Mouse (Mus musculus): ENCODE results near the gene D11Wsu47e. TPM values are rescaled to one million over a fixed set of nuclear protein-coding genes. Genes with fewer than 3 reads are reported as not detected.

Gene D11Wsu47e
- polyA plus RNA-seq, 1 experiment from 2014 or later, result 29.7 TPM

GRCm38 (mm10) chr11:113673614-113674013 lies 10.6 kb upstream of the D11Wsu47e start:
- H3K36me3 ChIP-seq (ENCODE audit: control insufficient read depth, insufficient read depth, low read length), result peaks cover 48% of the 10 kb centered on the region
- ATAC-seq (ENCODE audit: low FRiP score, low TSS enrichment), result no peak

GRCm38 (mm10) chr11:113674595-113674994 lies 9.6 kb upstream of the D11Wsu47e start:
- WGBS, result 92% methylated on average over 5 of the region's 5 CpGs
- H3K27ac ChIP-seq (ENCODE audit: low read depth, low read length), result no peak overlapping the region
- H3K4me2 ChIP-seq (replicated peaks; ENCODE audit: low read depth, low read length), result no peak overlapping the region
- H3K36me3 ChIP-seq (ENCODE audit: control insufficient read depth, insufficient read depth, low read length), result peaks cover 41% of the 10 kb centered on the region
- no peak for ATAC-seq (ENCODE audit: low FRiP score, low TSS enrichment)
- H3K27me3 ChIP-seq (ENCODE audit: control insufficient read depth, insufficient read depth, low read length), result no peaks in the 10 kb centered on the region
- no peak overlapping the region for H3K4me3 ChIP-seq (ENCODE audit: low read length)
- H3K9ac ChIP-seq (ENCODE audit: low read depth, low read length), result no peak overlapping the region
- H3K4me1 ChIP-seq (ENCODE audit: control insufficient read depth, insufficient read depth, low read length), result 0 out of 2 replicates have a peak, but pooled peaks cover 3% of the 10 kb centered on the region
- no peaks in the 10 kb centered on the region for H3K9me3 ChIP-seq (ENCODE audit: control insufficient read depth, low read length)

More at GRCm38 (mm10) chr11:113673614-113674013, 10.6 kb upstream of the D11Wsu47e start:
- Histone ChIP-seq H3K4me3 (ENCODE audit: low read length) (no peak overlapping the region), H3K4me1 (ENCODE audit: control insufficient read depth, insufficient read depth, low read length) (no peaks in the 10 kb centered on the region), H3K4me2 (replicated peaks; ENCODE audit: low read depth, low read length) (no peak overlapping the region), H3K9ac (ENCODE audit: low read depth, low read length) (no peak overlapping the region), H3K27ac (ENCODE audit: low read depth, low read length) (no peak overlapping the region), H3K9me3 (ENCODE audit: control insufficient read depth, low read length) (no peaks in the 10 kb centered on the region), H3K27me3 (ENCODE audit: control insufficient read depth, insufficient read depth, low read length) (no peaks in the 10 kb centered on the region)
- 96% methylated on average over 4 of the region's 4 CpGs for WGBS

- ATAC-seq (ENCODE audit: low FRiP score, low TSS enrichment), result no peak
- no peak overlapping the region for H3K4me2 ChIP-seq (replicated peaks; ENCODE audit: low read depth, low read length)
- H3K4me1 ChIP-seq (ENCODE audit: control insufficient read depth, insufficient read depth, low read length), result peaks cover 13% of the 10 kb centered on the region
- H3K36me3 ChIP-seq (ENCODE audit: control insufficient read depth, insufficient read depth, low read length), result peaks cover 33% of the 10 kb centered on the region
- no peak overlapping the region for H3K27ac ChIP-seq (ENCODE audit: low read depth, low read length)
- H3K9me3 ChIP-seq (ENCODE audit: control insufficient read depth, low read length), result no peaks in the 10 kb centered on the region
- WGBS, result 95% methylated on average over 2 of the region's 2 CpGs
- H3K27me3 ChIP-seq (ENCODE audit: control insufficient read depth, insufficient read depth, low read length), result no peaks in the 10 kb centered on the region
- no peak overlapping the region for H3K4me3 ChIP-seq (ENCODE audit: low read length)
- no peak overlapping the region for H3K9ac ChIP-seq (ENCODE audit: low read depth, low read length)
These were observed 7.4 kb upstream of the D11Wsu47e start for GRCm38 (mm10) chr11:113676847-113677246.

GRCm38 (mm10) chr11:113677378-113677777 lies 6.8 kb upstream of the D11Wsu47e start:
- no peak overlapping the region for H3K9ac ChIP-seq (ENCODE audit: low read depth, low read length)
- peaks cover 18% of the 10 kb centered on the region for H3K4me1 ChIP-seq (ENCODE audit: control insufficient read depth, insufficient read depth, low read length)
- no peak for ATAC-seq (ENCODE audit: low FRiP score, low TSS enrichment)
- no peak overlapping the region for H3K27ac ChIP-seq (ENCODE audit: low read depth, low read length)
- no peaks in the 10 kb centered on the region for H3K27me3 ChIP-seq (ENCODE audit: control insufficient read depth, insufficient read depth, low read length)
- peaks cover 31% of the 10 kb centered on the region for H3K36me3 ChIP-seq (ENCODE audit: control insufficient read depth, insufficient read depth, low read length)
- no peak overlapping the region for H3K4me2 ChIP-seq (replicated peaks; ENCODE audit: low read depth, low read length)
- WGBS, result 97% methylated on average over 2 of the region's 2 CpGs
- H3K9me3 ChIP-seq (ENCODE audit: control insufficient read depth, low read length), result no peaks in the 10 kb centered on the region
- H3K4me3 ChIP-seq (ENCODE audit: low read length), result no peak overlapping the region

GRCm38 (mm10) chr11:113678373-113678772 lies 5.8 kb upstream of the D11Wsu47e start:
- 82% methylated on average over 8 of the region's 8 CpGs for WGBS
- H3K4me2 ChIP-seq (replicated peaks; ENCODE audit: low read depth, low read length), result no peak overlapping the region
- H3K4me3 ChIP-seq (ENCODE audit: low read length), result no peak overlapping the region
- no peak overlapping the region for H3K27ac ChIP-seq (ENCODE audit: low read depth, low read length)
- H3K9me3 ChIP-seq (ENCODE audit: control insufficient read depth, low read length), result no peaks in the 10 kb centered on the region
- peaks cover 29% of the 10 kb centered on the region for H3K36me3 ChIP-seq (ENCODE audit: control insufficient read depth, insufficient read depth, low read length)
- ATAC-seq (ENCODE audit: low FRiP score, low TSS enrichment), result no peak
- peaks cover 23% of the 10 kb centered on the region for H3K4me1 ChIP-seq (ENCODE audit: control insufficient read depth, insufficient read depth, low read length)
- no peak overlapping the region for H3K9ac ChIP-seq (ENCODE audit: low read depth, low read length)
- H3K27me3 ChIP-seq (ENCODE audit: control insufficient read depth, insufficient read depth, low read length), result no peaks in the 10 kb centered on the region

- H3K27ac ChIP-seq (ENCODE audit: low read depth, low read length), result no peak overlapping the region
- H3K4me1 ChIP-seq (ENCODE audit: control insufficient read depth, insufficient read depth, low read length), result peaks cover 30% of the 10 kb centered on the region
- no peak for ATAC-seq (ENCODE audit: low FRiP score, low TSS enrichment)
- 90% methylated on average over 2 of the region's 2 CpGs for WGBS
- no peak overlapping the region for H3K4me2 ChIP-seq (replicated peaks; ENCODE audit: low read depth, low read length)
- no peaks in the 10 kb centered on the region for H3K9me3 ChIP-seq (ENCODE audit: control insufficient read depth, low read length)
- peaks cover 12% of the 10 kb centered on the region for H3K36me3 ChIP-seq (ENCODE audit: control insufficient read depth, insufficient read depth, low read length)
- H3K4me3 ChIP-seq (ENCODE audit: low read length), result no peak overlapping the region
- H3K9ac ChIP-seq (ENCODE audit: low read depth, low read length), result no peak overlapping the region
- H3K27me3 ChIP-seq (ENCODE audit: control insufficient read depth, insufficient read depth, low read length), result no peaks in the 10 kb centered on the region
These were observed 3.3 kb upstream of the D11Wsu47e start for GRCm38 (mm10) chr11:113680954-113681353.

GRCm38 (mm10) chr11:113681979-113682378 lies 2.2 kb upstream of the D11Wsu47e start:
- Histone ChIP-seq H3K9me3 (ENCODE audit: control insufficient read depth, low read length) (no peaks in the 10 kb centered on the region), H3K4me2 (replicated peaks; ENCODE audit: low read depth, low read length) (peak overlapping the region; percentile 83), H3K9ac (ENCODE audit: low read depth, low read length) (no peak overlapping the region), H3K27ac (ENCODE audit: low read depth, low read length) (no peak overlapping the region), H3K4me1 (ENCODE audit: control insufficient read depth, insufficient read depth, low read length) (peaks cover 36% of the 10 kb centered on the region), H3K4me3 (ENCODE audit: low read length) (peak overlapping the region; percentile 96), H3K36me3 (ENCODE audit: control insufficient read depth, insufficient read depth, low read length) (peaks cover 2% of the 10 kb centered on the region), H3K27me3 (ENCODE audit: control insufficient read depth, insufficient read depth, low read length) (no peaks in the 10 kb centered on the region)
- no peak for ATAC-seq (ENCODE audit: low FRiP score, low TSS enrichment)

GRCm38 (mm10) chr11:113682897-113683626 lies 1.1 kb upstream of the D11Wsu47e start:
- ATAC-seq (ENCODE audit: low FRiP score, low TSS enrichment), result peak; percentile 53
- 2% methylated on average over 38 of the region's 38 CpGs for WGBS
- Histone ChIP-seq H3K9ac (ENCODE audit: low read depth, low read length) (peak overlapping the region; percentile 94), H3K27me3 (ENCODE audit: control insufficient read depth, insufficient read depth, low read length) (no peaks in the 10 kb centered on the region), H3K9me3 (ENCODE audit: control insufficient read depth, low read length) (no peaks in the 10 kb centered on the region), H3K4me3 (ENCODE audit: low read length) (peak overlapping the region; percentile 96), H3K4me2 (replicated peaks; ENCODE audit: low read depth, low read length) (peak overlapping the region; percentile 83), H3K4me1 (ENCODE audit: control insufficient read depth, insufficient read depth, low read length) (peaks cover 38% of the 10 kb centered on the region), H3K36me3 (ENCODE audit: control insufficient read depth, insufficient read depth, low read length) (peaks cover 6% of the 10 kb centered on the region), H3K27ac (ENCODE audit: low read depth, low read length) (peak overlapping the region; percentile 98)

- Histone ChIP-seq H3K9ac (ENCODE audit: low read depth, low read length) (peak overlapping the region; percentile 94), H3K36me3 (ENCODE audit: control insufficient read depth, insufficient read depth, low read length) (peaks cover 11% of the 10 kb centered on the region), H3K9me3 (ENCODE audit: control insufficient read depth, low read length) (no peaks in the 10 kb centered on the region), H3K4me1 (ENCODE audit: control insufficient read depth, insufficient read depth, low read length) (peaks cover 38% of the 10 kb centered on the region), H3K4me3 (ENCODE audit: low read length) (peak overlapping the region; percentile 96), H3K4me2 (replicated peaks; ENCODE audit: low read depth, low read length) (peak overlapping the region; percentile 83), H3K27ac (ENCODE audit: low read depth, low read length) (peak overlapping the region; percentile 98), H3K27me3 (ENCODE audit: control insufficient read depth, insufficient read depth, low read length) (no peaks in the 10 kb centered on the region)
- WGBS, result under 1% methylated on average over 22 of the region's 38 CpGs
- ATAC-seq (ENCODE audit: low FRiP score, low TSS enrichment), result peak; percentile 81
These were observed 620 bp upstream of the D11Wsu47e start for GRCm38 (mm10) chr11:113683627-113683956.
